Mouse (Mus musculus) ovary, postnatal 36 days (tissue): ENCODE measurements around the gene Ormdl1.
"Not testable (repeated sequence)": the region's sequence is repeated elsewhere in the genome, so short reads cannot be mapped to it uniquely, and the experiment has no call there.

ENCODE experiments used
- DNase-seq: peaks from one replicate; pipeline ENCODE4 v3.0.0; 2022; ENCODE audit warnings: low spot score, mixed read lengths

Gene Ormdl1

GRCm38 (mm10) chr1:53296581-53297383 lies at the start of gene Ormdl1, which contains the start of the genes Pms1 and Gm28778:
Gene Ormdl1, plus strand, starts transcription at chr1:53297095.
Gene Pms1, minus strand, starts transcription at chr1:53297018.
Gene Gm28778, plus strand, starts transcription at chr1:53297111.
- DNase-seq = peak; percentile 96

DNA sequence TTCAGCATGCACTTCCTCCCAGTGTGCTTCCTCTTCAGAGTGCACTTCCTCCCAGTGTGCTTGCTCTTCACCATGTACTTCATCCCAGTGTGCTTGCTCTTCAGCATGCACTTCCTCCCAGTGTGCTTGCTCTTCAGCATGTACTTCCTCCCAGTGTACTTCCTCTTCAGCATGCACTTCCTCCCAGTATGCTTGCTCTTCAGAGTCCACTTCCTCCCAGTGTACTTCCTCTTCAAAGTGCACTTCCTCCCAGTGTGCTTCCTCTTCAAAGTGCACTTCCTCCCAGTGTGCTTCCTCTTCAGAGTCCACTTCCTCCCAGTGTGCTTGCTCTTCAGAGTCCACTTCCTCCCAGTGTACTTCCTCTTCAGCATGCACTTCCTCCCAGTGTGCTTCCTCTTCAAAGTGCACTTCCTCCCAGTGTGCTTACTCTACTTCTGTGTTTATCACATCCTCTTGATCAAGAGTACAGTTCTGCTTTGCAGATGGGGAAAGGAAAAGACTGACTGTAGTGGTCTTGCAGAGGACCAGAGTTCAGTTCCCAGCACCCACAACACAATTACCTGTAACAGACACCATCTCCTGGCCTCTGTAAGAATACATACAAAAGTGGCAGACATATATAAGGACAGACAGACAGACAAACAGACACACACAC lies 31.8 kb upstream of the Ormdl1 start:
- DNase-seq = not testable (repeated sequence)

GRCm38 (mm10) chr1:53269901-53270300 lies 27.0 kb upstream of the Ormdl1 start:
- no peak for DNase-seq

- DNase-seq = peak; percentile 13
Measured at GRCm38 (mm10) chr1:53272646-53273045, 24.2 kb upstream of the Ormdl1 start.

DNA sequence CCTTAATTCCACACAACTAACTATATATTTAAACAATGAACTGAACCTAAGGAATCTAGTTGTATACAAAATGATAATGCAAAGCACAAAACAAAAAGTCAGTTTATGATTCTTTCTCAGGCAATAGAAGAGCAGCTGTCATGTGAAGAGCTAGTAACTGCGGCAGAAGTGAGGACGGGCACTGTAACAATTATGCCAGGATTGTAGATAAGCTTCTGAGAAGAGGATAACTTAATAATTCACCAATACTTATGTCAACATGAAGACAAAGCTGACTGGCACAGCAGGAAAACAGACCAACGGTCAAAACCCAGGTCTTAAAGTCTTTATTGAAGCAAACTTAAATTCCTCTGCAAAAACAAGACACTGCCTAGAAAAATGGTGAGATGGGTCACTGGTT lies 5.7 kb upstream of the Ormdl1 start:
- no peak for DNase-seq

GRCm38 (mm10) chr1:53300506-53300905 lies 3.6 kb downstream of the Ormdl1 start:
- no peak for DNase-seq

DNA sequence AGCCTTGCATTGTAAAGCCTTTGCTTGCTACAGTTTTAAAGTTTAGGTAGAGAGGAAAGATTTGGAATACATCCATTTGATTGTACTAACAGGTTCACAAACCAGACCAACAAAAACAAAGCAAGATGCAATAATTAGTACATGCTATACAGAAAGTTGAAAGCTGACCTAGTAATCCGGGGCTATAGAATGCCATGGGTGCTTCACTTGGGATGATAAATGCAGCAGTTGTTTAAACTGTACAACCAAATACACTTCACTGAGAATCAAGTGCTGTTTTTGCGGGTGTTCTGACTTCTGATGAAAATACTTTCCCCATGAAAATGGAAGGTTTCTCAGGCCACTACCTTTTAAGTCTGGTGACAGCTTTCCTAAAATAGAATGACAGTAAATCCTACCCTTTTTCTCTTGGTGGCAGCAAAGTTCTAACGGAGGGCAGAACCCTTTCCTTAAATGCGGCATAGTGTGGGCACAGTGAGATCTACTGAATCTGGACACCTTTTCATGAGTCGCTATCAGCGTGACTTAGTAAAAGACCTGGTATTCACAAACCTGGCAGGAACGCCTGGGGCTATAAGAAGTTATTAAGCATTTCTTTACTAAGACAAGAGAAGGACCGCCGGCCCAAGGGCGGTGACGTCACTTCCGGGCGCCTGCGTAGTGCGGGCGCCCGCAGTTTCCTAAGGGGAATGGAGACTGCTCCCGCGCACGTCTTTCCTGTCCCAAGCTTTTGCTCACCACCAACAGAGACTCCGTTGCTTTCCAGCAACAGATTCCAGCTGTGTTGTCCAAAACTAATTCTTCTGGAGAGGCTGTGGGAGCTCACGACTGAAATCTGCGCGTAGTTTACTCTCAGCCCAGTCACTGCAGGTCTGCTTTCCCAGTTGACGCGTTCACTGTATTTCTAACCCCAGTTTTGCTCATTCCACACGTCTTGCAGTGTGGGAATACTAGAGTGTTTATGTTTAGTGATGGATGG lies 16.4 kb downstream of the Ormdl1 start, which contains the start of gene Osgepl1:
Gene Osgepl1, plus strand, starts transcription at position 636 of the 979 bp plus-strand sequence.
- DNase-seq = peak; percentile 80

- no peak for DNase-seq
Measured at GRCm38 (mm10) chr1:53321662-53322344, 24.9 kb downstream of the Ormdl1 start.

- no peak for DNase-seq
Measured at GRCm38 (mm10) chr1:53323254-53323653, 26.4 kb downstream of the Ormdl1 start.

- no peak for DNase-seq
Measured at GRCm38 (mm10) chr1:53324277-53324676, 27.4 kb downstream of the Ormdl1 start.

GRCm38 (mm10) chr1:53324827-53325494 lies 28.1 kb downstream of the Ormdl1 start:
- no peak for DNase-seq

- not testable (repeated sequence) for DNase-seq
Measured at GRCm38 (mm10) chr1:53333527-53333926, 36.6 kb downstream of the Ormdl1 start.

- DNase-seq = no peak
Measured at GRCm38 (mm10) chr1:53335465-53335864, 38.6 kb downstream of the Ormdl1 start.

DNA sequence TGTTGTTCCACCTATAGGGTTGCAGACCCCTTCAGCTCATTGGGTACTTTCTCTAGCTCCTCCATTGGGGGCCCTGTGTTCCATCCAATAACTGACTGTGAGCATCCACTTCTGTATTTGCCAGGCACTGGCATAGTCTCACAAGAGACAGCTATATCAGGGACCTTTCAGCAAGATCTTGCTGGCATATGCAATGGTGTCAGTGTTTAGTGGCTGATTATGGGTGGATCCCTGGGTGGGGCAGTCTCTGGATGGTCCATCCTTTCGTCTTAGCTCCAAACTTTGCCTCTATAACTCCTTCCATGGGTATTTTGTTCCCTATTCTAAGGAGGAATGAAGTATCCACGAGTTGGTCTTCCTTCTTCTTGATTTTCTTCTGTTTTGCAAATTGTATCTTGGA lies 40.5 kb downstream of the Ormdl1 start:
- not testable (repeated sequence) for DNase-seq

DNA sequence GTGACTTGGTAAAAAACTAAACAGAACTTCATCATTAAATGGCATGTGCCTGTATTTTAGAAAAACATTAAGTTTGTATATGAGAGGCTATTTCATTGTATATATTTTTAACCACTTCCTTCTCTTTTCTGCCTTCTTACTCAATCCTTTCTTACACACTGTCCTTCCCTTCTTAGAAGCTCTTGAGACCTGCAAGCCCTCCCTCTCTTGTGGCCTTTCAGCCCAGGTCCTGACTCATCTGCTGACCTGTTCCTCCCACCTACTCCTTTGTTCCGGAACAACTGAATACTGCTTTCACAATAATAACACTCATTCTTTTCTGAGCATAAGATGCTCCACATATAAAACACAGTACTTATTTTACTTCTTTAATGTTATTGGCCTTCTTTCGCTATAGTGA lies 44.2 kb downstream of the Ormdl1 start:
- no peak for DNase-seq

GRCm38 (mm10) chr1:53352327-53353261 lies 55.7 kb downstream of the Ormdl1 start, which contains the start of the genes Asdurf, Gm28551 and Asnsd1:
Gene Asdurf, minus strand, starts transcription at chr1:53352619.
Gene Gm28551, minus strand, starts transcription at chr1:53352667.
Gene Asnsd1, minus strand, starts transcription at chr1:53352752.
- peak; percentile 97 for DNase-seq

GRCm38 (mm10) chr1:53358988-53359387 lies 62.1 kb downstream of the Ormdl1 start:
- DNase-seq = no peak
